In genomic region chr2:128511291-128511690, GRCm38 (mm10) we compare ENCODE assay signal across 16 mouse cellular contexts.
"Had no signal": no experiment of that assay in that cellular context is flagged by ENCODE, and none has a peak within 500 bp of the region (broad histone marks: within the 10 kb centered on the region; RNA-seq: fewer than 3 reads in every experiment).

No protein-coding gene starts in this region.

- H3K27ac ChIP-seq: neural tube, embryonic 13.5 days; neural tube, embryonic 15.5 days; stomach, embryonic 15.5 days; stomach, postnatal 0 days had no signal

- H3K9me3 ChIP-seq: neural tube, embryonic 13.5 days; neural tube, embryonic 15.5 days; stomach, embryonic 15.5 days had no signal

- H3K27me3 ChIP-seq: neural tube, embryonic 13.5 days; neural tube, embryonic 15.5 days; stomach, embryonic 15.5 days had no signal

- H3K9ac ChIP-seq: neural tube, embryonic 13.5 days; neural tube, embryonic 15.5 days; stomach, embryonic 15.5 days had no signal

- H3K36me3 ChIP-seq: neural tube, embryonic 13.5 days; neural tube, embryonic 15.5 days; stomach, embryonic 15.5 days had no signal

- H3K4me2 ChIP-seq: neural tube, embryonic 13.5 days; neural tube, embryonic 15.5 days; stomach, embryonic 15.5 days had no signal

- H3K4me1 ChIP-seq: neural tube, embryonic 13.5 days; neural tube, embryonic 15.5 days had no signal

- DNase-seq: retina, postnatal 1 day; right cerebral cortex, adult 18-20 months; right cerebral cortex, postnatal 14 days; right cerebral cortex, postnatal 25 days; right cerebral cortex, postnatal 4 days; spleen, adult 18-20 months; thymus, adult 18-20 months; thymus, adult 2 months; thymus, postnatal 14 days; thymus, postnatal 25 days; thymus, postnatal 36 days; thymus, postnatal 4 days had no signal

- H3K4me3 ChIP-seq: neural tube, embryonic 13.5 days; neural tube, embryonic 15.5 days; stomach, embryonic 15.5 days had no signal
